Mouse (Mus musculus): ENCODE measurements around the gene Amot. TPM values are rescaled to one million over a fixed set of nuclear protein-coding genes. Genes with fewer than 3 reads are reported as not detected.

Gene Amot
- polyA plus RNA-seq, 1 experiment from 2014 or later, result 5.2 TPM

GRCm38 (mm10) chrX:145479942-145480341, 25.0 kb downstream of the Amot start:
- no peak overlapping the region for H3K4me3 ChIP-seq (replicated peaks)
- no peak overlapping the region for H3K4me2 ChIP-seq
- no peak overlapping the region for H3K9ac ChIP-seq
- no peaks in the 10 kb centered on the region for H3K9me3 ChIP-seq (replicated peaks)
- H3K4me1 ChIP-seq (replicated peaks), result peaks cover 33% of the 10 kb centered on the region
- peak overlapping the region; percentile 58 for H3K27ac ChIP-seq
- H3K27me3 ChIP-seq, result no peaks in the 10 kb centered on the region
- WGBS (ENCODE audit: insufficient replicate concordance), result 36% methylated on average over 10 of the region's 10 CpGs
- H3K36me3 ChIP-seq, result no peaks in the 10 kb centered on the region
- DNase-seq (peak; percentile 63), ATAC-seq (ENCODE audit: low read depth) (peak; percentile 99)

GRCm38 (mm10) chrX:145477725-145478194, 27.2 kb downstream of the Amot start:
- Histone ChIP-seq H3K4me1 (replicated peaks) (peaks cover 29% of the 10 kb centered on the region), H3K27me3 (no peaks in the 10 kb centered on the region), H3K9me3 (replicated peaks) (no peaks in the 10 kb centered on the region), H3K27ac (no peak overlapping the region), H3K4me2 (no peak overlapping the region), H3K9ac (no peak overlapping the region), H3K36me3 (peaks cover 2% of the 10 kb centered on the region; the same call in 1 of the 2 replicates), H3K4me3 (replicated peaks) (no peak overlapping the region)
- 51% methylated on average over 3 of the region's 3 CpGs for WGBS (ENCODE audit: insufficient replicate concordance)
- ATAC-seq (ENCODE audit: low read depth), result no peak
- no peak for DNase-seq

- WGBS (ENCODE audit: insufficient replicate concordance), result 75% methylated on average over 5 of the region's 5 CpGs
- Histone ChIP-seq H3K9ac (no peak overlapping the region), H3K4me3 (replicated peaks) (no peak overlapping the region), H3K36me3 (peaks cover 2% of the 10 kb centered on the region; the same call in 1 of the 2 replicates), H3K9me3 (replicated peaks) (no peaks in the 10 kb centered on the region), H3K27me3 (no peaks in the 10 kb centered on the region), H3K27ac (no peak overlapping the region), H3K4me1 (replicated peaks) (peaks cover 23% of the 10 kb centered on the region), H3K4me2 (no peak overlapping the region)
- ATAC-seq (ENCODE audit: low read depth) (no peak), DNase-seq (no peak)
Measured at GRCm38 (mm10) chrX:145477003-145477724, 27.8 kb downstream of the Amot start.

GRCm38 (mm10) chrX:145468264-145468663, 36.7 kb downstream of the Amot start:
- no peaks in the 10 kb centered on the region for H3K4me1 ChIP-seq (replicated peaks)
- H3K4me3 ChIP-seq (replicated peaks), result no peak overlapping the region
- no peaks in the 10 kb centered on the region for H3K9me3 ChIP-seq (replicated peaks)
- H3K9ac ChIP-seq, result no peak overlapping the region
- ATAC-seq (ENCODE audit: low read depth), result no peak
- no peak overlapping the region for H3K4me2 ChIP-seq
- H3K27me3 ChIP-seq, result no peaks in the 10 kb centered on the region
- H3K27ac ChIP-seq, result no peak overlapping the region
- no peak for DNase-seq
- WGBS (ENCODE audit: insufficient replicate concordance), result 73% methylated on average over 6 of the region's 6 CpGs
- H3K36me3 ChIP-seq, result no peaks in the 10 kb centered on the region; the same call in 1 of the 2 replicates

- DNase-seq (no peak), ATAC-seq (ENCODE audit: low read depth) (no peak)
- Histone ChIP-seq H3K27me3 (no peaks in the 10 kb centered on the region), H3K9ac (no peak overlapping the region), H3K9me3 (replicated peaks) (no peaks in the 10 kb centered on the region), H3K36me3 (no peaks in the 10 kb centered on the region), H3K4me2 (no peak overlapping the region), H3K27ac (no peak overlapping the region), H3K4me3 (replicated peaks) (no peak overlapping the region), H3K4me1 (replicated peaks) (no peaks in the 10 kb centered on the region)
- WGBS (ENCODE audit: insufficient replicate concordance), result 48% methylated on average over 2 of the region's 2 CpGs
Measured at GRCm38 (mm10) chrX:145463524-145463923, 41.5 kb downstream of the Amot start.

- no peak overlapping the region for H3K4me2 ChIP-seq
- H3K4me1 ChIP-seq (replicated peaks), result no peaks in the 10 kb centered on the region
- DNase-seq, result no peak
- no peaks in the 10 kb centered on the region for H3K9me3 ChIP-seq (replicated peaks)
- 65% methylated on average over 3 of the region's 3 CpGs for WGBS (ENCODE audit: insufficient replicate concordance)
- H3K4me3 ChIP-seq (replicated peaks), result no peak overlapping the region
- no peak for ATAC-seq (ENCODE audit: low read depth)
- H3K9ac ChIP-seq, result no peak overlapping the region
- no peaks in the 10 kb centered on the region for H3K36me3 ChIP-seq
- no peaks in the 10 kb centered on the region for H3K27me3 ChIP-seq
- no peak overlapping the region for H3K27ac ChIP-seq
Measured at GRCm38 (mm10) chrX:145461339-145461738, 43.6 kb downstream of the Amot start.

GRCm38 (mm10) chrX:145456251-145456650, 48.7 kb downstream of the Amot start:
- no peak for DNase-seq
- H3K9ac ChIP-seq, result no peak overlapping the region
- H3K36me3 ChIP-seq, result no peaks in the 10 kb centered on the region
- no peak overlapping the region for H3K4me3 ChIP-seq (replicated peaks)
- H3K4me2 ChIP-seq, result no peak overlapping the region
- no peaks in the 10 kb centered on the region for H3K9me3 ChIP-seq (replicated peaks)
- H3K27ac ChIP-seq, result no peak overlapping the region
- no peaks in the 10 kb centered on the region for H3K27me3 ChIP-seq
- no peak for ATAC-seq (ENCODE audit: low read depth)
- 50% methylated on average over 4 of the region's 4 CpGs for WGBS (ENCODE audit: insufficient replicate concordance)
- no peaks in the 10 kb centered on the region for H3K4me1 ChIP-seq (replicated peaks)

GRCm38 (mm10) chrX:145455629-145456028, 49.4 kb downstream of the Amot start:
- DNase-seq, result no peak
- WGBS (ENCODE audit: insufficient replicate concordance), result 74% methylated on average over 6 of the region's 6 CpGs
- Histone ChIP-seq H3K27me3 (no peaks in the 10 kb centered on the region), H3K4me2 (no peak overlapping the region), H3K36me3 (0 out of 2 replicates have a peak, but pooled peaks cover 3% of the 10 kb centered on the region), H3K9ac (no peak overlapping the region), H3K9me3 (replicated peaks) (no peaks in the 10 kb centered on the region), H3K4me1 (replicated peaks) (no peaks in the 10 kb centered on the region), H3K27ac (no peak overlapping the region), H3K4me3 (replicated peaks) (no peak overlapping the region)
- ATAC-seq (ENCODE audit: low read depth), result no peak

GRCm38 (mm10) chrX:145454828-145455227, 50.2 kb downstream of the Amot start:
- 0 out of 2 replicates have a peak, but pooled peaks cover 9% of the 10 kb centered on the region for H3K36me3 ChIP-seq
- no peak overlapping the region for H3K4me2 ChIP-seq
- no peaks in the 10 kb centered on the region for H3K9me3 ChIP-seq (replicated peaks)
- no peak for DNase-seq
- H3K27me3 ChIP-seq, result no peaks in the 10 kb centered on the region
- no peak for ATAC-seq (ENCODE audit: low read depth)
- no peak overlapping the region for H3K27ac ChIP-seq
- H3K4me3 ChIP-seq (replicated peaks), result no peak overlapping the region
- WGBS (ENCODE audit: insufficient replicate concordance), result 63% methylated on average over 4 of the region's 4 CpGs
- H3K4me1 ChIP-seq (replicated peaks), result no peaks in the 10 kb centered on the region
- H3K9ac ChIP-seq, result no peak overlapping the region

- ATAC-seq (ENCODE audit: low read depth), result no peak
- H3K27ac ChIP-seq, result no peak overlapping the region
- 72% methylated on average over 2 of the region's 2 CpGs for WGBS (ENCODE audit: insufficient replicate concordance)
Measured at GRCm38 (mm10) chrX:145441526-145441925, 63.5 kb downstream of the Amot start.

GRCm38 (mm10) chrX:145433652-145434051, 71.3 kb downstream of the Amot start:
- Histone ChIP-seq H3K36me3 (no peaks in the 10 kb centered on the region), H3K27me3 (no peaks in the 10 kb centered on the region), H3K4me1 (replicated peaks) (no peaks in the 10 kb centered on the region), H3K4me2 (no peak overlapping the region), H3K9ac (no peak overlapping the region), H3K9me3 (replicated peaks) (no peaks in the 10 kb centered on the region), H3K4me3 (replicated peaks) (no peak overlapping the region), H3K27ac (no peak overlapping the region)
- ATAC-seq (ENCODE audit: low read depth) (no peak), DNase-seq (no peak)
- 43% methylated on average over 4 of the region's 4 CpGs for WGBS (ENCODE audit: insufficient replicate concordance)

More at GRCm38 (mm10) chrX:145441526-145441925, 63.5 kb downstream of the Amot start:
- no peak overlapping the region for H3K9ac ChIP-seq
- no peaks in the 10 kb centered on the region for H3K27me3 ChIP-seq
- H3K4me2 ChIP-seq, result no peak overlapping the region
- no peak for DNase-seq
- no peaks in the 10 kb centered on the region for H3K9me3 ChIP-seq (replicated peaks)
- no peaks in the 10 kb centered on the region for H3K36me3 ChIP-seq
- no peaks in the 10 kb centered on the region for H3K4me1 ChIP-seq (replicated peaks)
- no peak overlapping the region for H3K4me3 ChIP-seq (replicated peaks)
